Mouse (Mus musculus) adrenal gland (tissue): ENCODE data around the gene Rnf167.

ENCODE experiments used
- intact Hi-C: fragments of 180-260 bp; cut with DNase I; formaldehyde crosslinking; loops from one replicate; pipeline ENCODE4 v1.15.1; 2025

Gene Rnf167

GRCm38 (mm10) chr11:70630129-70630528 is 16.9 kb upstream of the Rnf167 start:
- intact Hi-C loops, result no loop called here

GRCm38 (mm10) chr11:70635601-70636000 is 11.4 kb upstream of the Rnf167 start:
- intact Hi-C loops, result no loop called here

- intact Hi-C loops, result no loop called here
These were observed 9.3 kb upstream of the Rnf167 start for GRCm38 (mm10) chr11:70637764-70638163.

- intact Hi-C loops, result no loop called here
These were observed 8.7 kb upstream of the Rnf167 start for GRCm38 (mm10) chr11:70638293-70638692.

GRCm38 (mm10) chr11:70638714-70639278 is 8.2 kb upstream of the Rnf167 start, which contains the start of gene Gp1ba:
Gp1ba (plus strand) TSS chr11:70639122.
- intact Hi-C loops, result no loop called here

GRCm38 (mm10) chr11:70639976-70640375 is 7.1 kb upstream of the Rnf167 start:
- intact Hi-C loops, result no loop called here

- intact Hi-C loops, result no loop called here
These were observed 5.8 kb upstream of the Rnf167 start for GRCm38 (mm10) chr11:70641241-70641640.

- intact Hi-C loops, result no loop called here
These were observed 4.0 kb upstream of the Rnf167 start for GRCm38 (mm10) chr11:70643051-70643450.

- intact Hi-C loops, result no loop called here
These were observed 2.4 kb upstream of the Rnf167 start for GRCm38 (mm10) chr11:70644564-70645103.

- intact Hi-C loops, result no loop called here
These were observed 1.4 kb upstream of the Rnf167 start for GRCm38 (mm10) chr11:70645461-70646258.

- intact Hi-C loops, result no loop called here
These were observed 828 bp upstream of the Rnf167 start for GRCm38 (mm10) chr11:70646259-70646555.

- intact Hi-C loops, result no loop called here
These were observed 833 bp downstream of the Rnf167 start for GRCm38 (mm10) chr11:70647716-70648420.

- intact Hi-C loops, result no loop called here
These were observed 1.5 kb downstream of the Rnf167 start for GRCm38 (mm10) chr11:70648512-70648911.

GRCm38 (mm10) chr11:70649185-70649734 is 2.2 kb downstream of the Rnf167 start:
- intact Hi-C loops, result no loop called here

- intact Hi-C loops, result no loop called here
These were observed 3.5 kb downstream of the Rnf167 start for GRCm38 (mm10) chr11:70650322-70651175.

- intact Hi-C loops, result no loop called here
These were observed 4.4 kb downstream of the Rnf167 start for GRCm38 (mm10) chr11:70651391-70651790.

GRCm38 (mm10) chr11:70652029-70652883 is 5.2 kb downstream of the Rnf167 start:
- intact Hi-C loops, result no loop called here

GRCm38 (mm10) chr11:70652884-70653344 is 5.9 kb downstream of the Rnf167 start:
- intact Hi-C loops, result no loop called here

GRCm38 (mm10) chr11:70653345-70654197 is 6.5 kb downstream of the Rnf167 start:
- intact Hi-C loops, result loop anchor here (1.0 kb wide), 1 partner anchor 16 kb away; the partner anchor contains the start of gene Spag7
